Mouse (Mus musculus) right cerebral cortex, postnatal 4 days (tissue): ENCODE measurements at regions not wholly inside any gene's neighbourhood (a gene's known extent, or its start where the extent isn't known, plus 50 kb on each side); places are given as distances from the start of the nearest gene placed in this dataset.

Experiments
- DNase-seq: peaks from one replicate; pipeline ENCODE4 v3.0.0-alpha.2; 2022

GRCm38 (mm10) chrX:47726285-47726684 is 166.5 kb downstream of the Smarca1 start:
- DNase-seq = no peak

GRCm38 (mm10) chrX:47703080-47703479 is 189.7 kb downstream of the Smarca1 start:
- DNase-seq = peak; percentile 18

GRCm38 (mm10) chrX:47668778-47669177 is 224.0 kb downstream of the Smarca1 start:
- DNase-seq = no peak

GRCm38 (mm10) chrX:47646523-47646922 is 246.3 kb downstream of the Smarca1 start:
- no peak for DNase-seq

GRCm38 (mm10) chrX:47641191-47641590 is 251.6 kb downstream of the Smarca1 start:
- no peak for DNase-seq

GRCm38 (mm10) chrX:47638831-47639316 is 253.9 kb downstream of the Smarca1 start:
- DNase-seq = no peak

GRCm38 (mm10) chrX:47622881-47623613 is 269.7 kb downstream of the Smarca1 start:
- no peak for DNase-seq

- DNase-seq = no peak
Measured at GRCm38 (mm10) chrX:47612364-47612763, 280.4 kb downstream of the Smarca1 start.
